Mouse (Mus musculus): Measurements from ENCODE around the gene Zfp182. TPM values are rescaled to one million over a fixed set of nuclear protein-coding genes. Genes with fewer than 3 reads are reported as not detected.

Gene Zfp182
- 6.3 TPM for polyA plus RNA-seq (2014; fragmentation: Illumina TruSeq; extraction: RNeasy Lipid Tissue Mini Kit (QIAGEN cat#74804); ENCODE audit: low read depth, low replicate concordance)

DNA sequence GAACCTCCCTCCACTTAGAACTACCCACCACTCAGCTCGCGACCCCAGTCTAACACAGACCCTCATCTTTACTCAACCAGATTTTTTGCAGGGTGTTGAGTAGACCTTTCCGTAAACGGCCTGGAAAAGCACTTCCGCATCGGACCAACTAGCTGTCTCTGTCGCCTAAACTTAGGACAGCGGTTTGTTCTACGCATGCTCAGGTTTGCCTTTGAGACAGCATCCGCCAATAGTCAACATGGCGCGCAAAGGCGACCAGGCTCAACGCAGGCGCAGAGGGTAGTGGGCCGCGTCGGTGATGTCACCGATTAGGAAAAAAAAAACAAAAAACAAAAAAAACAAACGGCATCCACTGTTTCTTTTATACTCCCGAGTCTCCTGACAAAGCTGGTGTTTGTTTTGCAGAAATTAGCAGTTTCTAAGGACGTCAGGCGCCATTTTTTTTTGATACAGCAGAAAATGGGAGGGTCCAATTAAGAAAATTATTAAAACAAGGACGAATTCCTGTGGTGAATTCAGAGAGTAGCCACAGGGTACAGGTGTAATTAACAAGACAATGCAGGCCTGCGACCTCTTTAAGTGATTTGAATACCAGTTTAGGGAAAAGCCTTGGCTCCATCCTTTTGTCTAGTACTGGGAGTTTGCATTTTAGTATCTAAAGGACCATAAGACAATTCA, at the start of gene Zfp182:
TSS of gene Zfp182 (minus strand) at position 451 of the 678 bp plus-strand sequence.

DNA sequence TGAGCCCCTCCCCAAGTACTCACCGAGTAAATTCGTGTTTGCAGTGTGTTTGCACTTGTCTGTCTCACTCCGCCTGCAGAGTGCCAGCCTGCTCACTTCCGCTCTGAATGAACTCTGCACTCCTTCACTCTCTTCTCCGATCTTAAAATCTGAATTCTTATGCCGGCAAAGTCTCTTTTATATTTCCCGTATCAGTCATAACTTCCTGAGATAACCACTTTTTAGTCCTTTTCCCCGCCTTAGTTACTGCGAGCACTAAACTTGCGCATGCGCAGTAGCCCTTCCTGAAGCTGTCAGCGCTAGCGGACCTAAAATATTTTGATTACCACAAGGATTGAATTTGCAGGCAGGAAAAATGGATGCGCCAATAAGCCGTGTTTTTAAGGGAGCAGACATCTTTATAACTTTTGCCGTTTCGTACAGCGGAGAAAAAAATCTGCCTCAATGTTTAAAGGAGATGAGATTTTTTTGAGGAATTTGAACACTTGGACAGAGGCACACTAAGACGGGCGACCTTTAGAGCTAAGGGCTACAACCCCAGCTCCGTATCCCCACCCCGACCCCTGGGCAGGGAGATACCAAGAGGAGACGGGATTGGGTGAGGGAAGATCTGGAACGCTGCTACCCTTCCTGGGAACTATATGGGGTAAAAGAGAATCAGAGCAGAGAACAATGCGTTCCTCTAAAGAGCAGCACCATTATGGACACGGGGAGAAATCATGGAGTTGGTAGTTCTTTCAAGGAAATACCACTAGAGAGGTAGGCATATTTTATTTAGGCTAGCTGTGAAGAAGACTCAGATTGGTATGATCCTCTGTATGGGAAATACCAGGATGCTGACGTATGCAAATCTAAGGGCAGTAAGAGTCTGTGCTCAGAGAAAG, 27.1 kb upstream of the Zfp182 start, which contains the start of gene Zfp300:
TSS of gene Zfp300 (minus strand) at position 545 of the 884 bp plus-strand sequence.

DNA sequence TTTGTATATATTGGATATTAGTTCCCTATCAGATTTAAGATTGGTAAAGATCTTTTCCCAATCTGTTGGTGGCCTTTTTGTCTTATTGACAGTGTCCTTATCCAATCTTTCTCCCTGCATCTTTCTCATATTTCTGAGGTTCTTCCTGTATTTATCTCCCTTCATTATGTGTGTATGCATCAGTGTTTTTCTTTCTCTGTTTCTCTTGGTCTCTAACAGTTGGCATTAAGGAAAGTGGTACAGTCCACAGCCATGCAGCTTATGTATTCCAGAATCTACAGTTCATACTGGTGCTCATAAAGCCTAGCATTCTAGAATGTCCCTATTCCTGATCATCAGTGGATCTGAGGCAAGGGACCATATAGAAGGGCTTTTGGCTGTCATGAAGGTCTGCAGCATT, 6.0 kb upstream of the Zfp182 start, which contains the start of gene Spaca5:
TSS of gene Spaca5 (plus strand) at position 301 of the 400 bp plus-strand sequence.

Other genes starting within 250 kb of the Zfp182 start
- 0.56 TPM for gene Timp1, start 192.2 kb downstream of the Zfp182 start, polyA plus RNA-seq (2014; fragmentation: Illumina TruSeq; extraction: RNeasy Lipid Tissue Mini Kit (QIAGEN cat#74804); ENCODE audit: low read depth, low replicate concordance)
- 0.25 TPM for gene Syn1, start 141.3 kb downstream of the Zfp182 start, polyA plus RNA-seq (2014; fragmentation: Illumina TruSeq; extraction: RNeasy Lipid Tissue Mini Kit (QIAGEN cat#74804); ENCODE audit: low read depth, low replicate concordance)
- gene Cfp, start 130.8 kb downstream of the Zfp182 start, polyA plus RNA-seq (2014; fragmentation: Illumina TruSeq; extraction: RNeasy Lipid Tissue Mini Kit (QIAGEN cat#74804); ENCODE audit: low read depth, low replicate concordance): 0.21 TPM
- gene Elk1, start 111.7 kb downstream of the Zfp182 start, polyA plus RNA-seq (2014; fragmentation: Illumina TruSeq; extraction: RNeasy Lipid Tissue Mini Kit (QIAGEN cat#74804); ENCODE audit: low read depth, low replicate concordance): 2.1 TPM
- gene Uxt, start 100.3 kb downstream of the Zfp182 start, polyA plus RNA-seq (2014; fragmentation: Illumina TruSeq; extraction: RNeasy Lipid Tissue Mini Kit (QIAGEN cat#74804); ENCODE audit: low read depth, low replicate concordance): 6.1 TPM
- 32.3 TPM for gene Spaca5, start 6.1 kb upstream of the Zfp182 start, polyA plus RNA-seq (2014; fragmentation: Illumina TruSeq; extraction: RNeasy Lipid Tissue Mini Kit (QIAGEN cat#74804); ENCODE audit: low read depth, low replicate concordance)
- 1.8 TPM for gene Zfp300, start 27.2 kb upstream of the Zfp182 start, polyA plus RNA-seq (2014; fragmentation: Illumina TruSeq; extraction: RNeasy Lipid Tissue Mini Kit (QIAGEN cat#74804); ENCODE audit: low read depth, low replicate concordance)
- gene Ssxa1, start 53.5 kb upstream of the Zfp182 start, polyA plus RNA-seq (2014; fragmentation: Illumina TruSeq; extraction: RNeasy Lipid Tissue Mini Kit (QIAGEN cat#74804); ENCODE audit: low read depth, low replicate concordance): 11.4 TPM
- gene Gm21876, start 113.3 kb upstream of the Zfp182 start, polyA plus RNA-seq (2014; fragmentation: Illumina TruSeq; extraction: RNeasy Lipid Tissue Mini Kit (QIAGEN cat#74804); ENCODE audit: low read depth, low replicate concordance): 28.4 TPM